Mouse (Mus musculus) lung, postnatal 25 days (tissue): ENCODE data around the gene Gm11114.

ENCODE experiments used
- DNase-seq: peaks from one replicate; pipeline ENCODE4 v3.0.0; 2022; ENCODE audit warnings: low spot score

Gm11114 gene

DNA sequence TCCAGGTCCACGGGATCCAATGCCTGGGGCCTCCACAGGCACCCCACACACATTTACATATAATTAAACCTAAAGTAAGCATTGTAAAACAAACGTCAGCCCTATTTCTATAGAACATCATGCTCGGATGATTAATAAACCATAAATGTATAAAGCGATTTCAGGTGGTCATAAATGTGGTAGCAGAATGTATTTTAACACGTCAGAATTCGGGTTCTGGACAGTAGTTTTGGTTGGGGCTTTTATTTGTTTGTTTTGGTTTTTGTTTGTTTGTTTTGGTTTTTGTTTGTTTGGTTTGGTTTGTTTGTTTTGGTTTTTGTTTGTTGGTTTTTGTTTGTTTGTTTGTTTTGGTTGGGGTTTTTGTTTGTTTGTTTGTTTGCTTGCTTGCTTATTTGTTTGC is at the start of gene Gm11114:
Gm11114 (plus strand) TSS at position 301 of the 400 bp plus-strand sequence.
- no peak for DNase-seq

DNA sequence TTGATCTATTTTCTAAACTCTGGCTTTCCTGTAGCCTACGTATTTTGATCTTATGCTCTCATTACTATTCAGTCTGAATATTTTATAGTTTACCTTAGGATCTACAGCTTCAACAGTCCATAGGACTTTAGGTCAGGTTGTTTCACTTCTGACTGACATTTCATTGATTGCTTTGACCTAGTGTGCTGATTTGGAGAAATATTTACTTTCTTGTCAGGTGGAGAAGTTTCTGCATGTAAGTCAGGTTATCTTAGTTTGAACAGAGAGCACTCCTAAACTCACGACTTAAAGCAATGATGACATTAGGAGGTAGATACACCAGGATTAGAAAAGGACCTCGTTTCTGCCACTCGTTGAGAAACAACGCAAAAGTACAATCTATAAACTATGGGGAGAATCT is 45.7 kb upstream of the Gm11114 start:
- DNase-seq = no peak

DNA sequence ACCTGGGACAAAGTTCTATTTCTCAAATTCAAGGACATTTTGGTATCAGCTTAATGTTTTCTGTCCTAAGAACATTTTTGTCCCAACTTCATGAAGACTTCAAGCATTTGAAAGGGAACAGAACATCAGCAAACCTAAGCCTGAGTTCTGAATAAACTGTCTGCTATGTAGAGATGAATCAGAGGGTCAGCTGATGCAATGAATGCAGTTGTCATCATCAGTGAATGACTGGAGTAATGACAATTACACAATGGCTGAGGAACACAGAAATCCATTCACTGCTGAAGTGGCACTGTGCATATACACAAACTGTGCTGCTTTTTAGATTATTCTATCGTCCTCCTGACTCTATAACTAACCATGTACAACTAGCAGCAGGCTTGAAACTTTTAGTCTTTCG is 38.5 kb upstream of the Gm11114 start:
- DNase-seq = no peak

DNA sequence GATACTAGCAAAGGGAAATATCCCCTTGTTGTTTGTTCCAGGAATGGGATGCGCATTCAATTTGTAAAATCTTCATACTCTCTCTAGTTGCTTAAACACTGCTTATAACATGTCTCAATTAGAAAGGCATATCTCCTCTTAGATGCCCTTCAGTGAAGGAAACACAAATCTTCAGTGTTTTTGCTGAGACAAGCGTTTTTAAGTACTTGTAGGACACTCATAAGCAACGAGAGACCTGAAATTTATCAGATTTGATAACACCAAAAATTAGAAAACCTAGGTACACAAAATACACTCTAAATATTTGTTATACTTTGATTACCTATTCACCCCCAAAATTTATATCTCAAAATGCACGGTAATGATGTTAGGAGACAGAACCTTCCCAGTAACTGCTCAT is 9.7 kb upstream of the Gm11114 start:
- DNase-seq = no peak

DNA sequence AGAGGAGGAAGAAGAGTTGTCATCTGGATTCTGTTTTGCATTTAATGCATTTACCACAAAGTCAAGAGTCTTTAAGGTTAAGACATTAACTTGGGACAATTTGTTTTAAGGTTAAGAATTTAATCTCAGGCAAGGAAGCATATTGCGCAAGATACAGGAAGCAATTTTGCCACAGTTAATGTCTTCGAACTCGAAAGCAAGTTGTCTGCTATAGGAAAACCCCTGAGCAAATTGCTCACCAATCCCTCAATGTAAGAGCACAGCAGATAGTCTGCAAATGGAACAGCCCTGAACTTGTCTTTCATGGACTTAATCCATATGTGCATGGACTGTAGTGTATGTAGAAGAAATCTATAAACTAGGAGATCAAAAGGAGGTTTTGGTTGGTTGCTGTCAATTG is 9.2 kb upstream of the Gm11114 start:
- DNase-seq = no peak

DNA sequence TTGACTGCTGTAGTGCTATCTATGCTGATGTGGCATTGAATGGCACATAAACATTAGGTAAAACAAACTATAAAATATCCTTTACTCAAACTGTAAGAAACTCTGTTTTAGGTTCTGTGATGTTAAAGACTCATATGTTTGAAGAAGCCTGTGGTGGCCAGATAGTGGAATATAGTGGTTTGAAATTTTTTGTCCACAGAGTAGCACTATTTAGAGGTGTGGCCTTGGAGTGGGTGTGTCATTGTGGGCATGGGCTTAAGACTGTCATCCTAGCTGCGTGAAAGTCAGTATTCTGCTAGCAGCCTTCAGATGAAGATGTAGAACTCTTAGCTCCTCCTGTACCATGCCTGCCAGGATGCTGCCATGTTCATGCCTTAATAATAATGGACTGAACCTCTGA is 3.5 kb downstream of the Gm11114 start:
- DNase-seq = no peak

DNA sequence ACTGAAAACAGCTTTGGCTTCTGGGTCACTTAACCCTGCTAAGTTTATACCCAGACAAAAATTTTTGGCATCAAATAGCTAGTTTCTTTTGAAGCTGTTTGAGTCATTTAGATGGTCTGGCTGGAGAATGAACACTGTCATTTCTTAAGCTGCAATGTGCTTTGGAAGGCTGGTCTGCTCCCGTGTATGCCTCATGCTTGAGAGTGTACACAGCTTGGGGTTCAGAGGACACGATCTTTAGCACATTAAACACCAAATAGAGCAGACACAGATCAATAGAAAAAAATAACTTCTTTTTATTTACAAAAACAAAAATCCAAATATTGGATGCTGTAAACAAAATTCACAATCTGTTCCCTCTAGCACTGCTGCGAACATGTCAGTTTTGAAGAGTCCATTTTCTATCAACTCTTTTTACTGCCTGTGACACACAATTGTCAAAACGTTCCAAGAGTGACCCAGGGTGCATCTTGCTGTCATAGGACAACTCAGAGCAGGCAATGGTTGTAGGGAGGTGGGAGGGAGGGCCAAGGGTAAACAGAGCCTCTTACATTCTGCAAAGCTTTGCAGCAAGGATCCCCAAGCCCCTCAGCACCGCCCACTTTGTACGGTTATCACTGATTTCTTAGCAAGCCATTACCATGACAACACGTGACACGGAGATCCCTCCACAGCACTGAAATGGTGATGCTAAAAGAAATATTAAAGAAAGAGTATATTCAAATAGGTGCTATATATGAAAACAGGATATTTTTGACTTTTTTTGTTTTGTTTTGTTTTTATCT is 7.8 kb downstream of the Gm11114 start:
- DNase-seq = no peak

DNA sequence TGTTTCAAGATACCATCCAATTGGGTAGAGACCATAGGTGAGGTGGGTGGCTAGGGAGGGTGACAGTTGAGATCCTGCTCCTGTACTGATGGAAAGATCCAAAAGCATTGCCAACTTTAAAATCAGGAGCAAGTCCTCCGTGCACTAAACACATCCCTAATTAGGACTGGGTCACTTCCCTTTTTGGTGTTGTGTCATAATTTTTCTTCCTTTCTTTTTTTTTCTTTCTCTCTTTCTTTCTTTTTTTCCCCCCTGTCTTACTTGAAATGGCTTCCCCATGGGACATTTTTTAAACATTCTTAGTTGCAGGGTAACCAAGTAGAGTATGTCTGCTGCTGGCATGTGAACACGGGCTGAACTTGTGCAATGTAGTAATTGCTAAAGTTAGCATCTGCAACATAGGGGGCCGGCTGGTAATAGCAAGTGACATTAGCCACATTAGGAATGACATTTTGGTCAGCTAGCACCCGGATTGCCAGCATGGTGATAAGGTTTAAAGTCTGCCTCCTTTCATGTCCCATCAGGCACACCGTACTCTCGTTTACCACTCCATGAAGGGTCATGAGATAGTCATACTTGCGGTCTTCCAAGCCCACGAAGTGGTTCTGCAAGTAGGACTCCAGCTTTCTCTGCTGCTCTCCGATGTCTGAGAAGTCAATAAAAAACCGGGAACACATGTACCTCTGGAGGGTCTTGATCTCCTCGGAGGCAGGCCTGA is 11.7 kb downstream of the Gm11114 start:
- no peak for DNase-seq

DNA sequence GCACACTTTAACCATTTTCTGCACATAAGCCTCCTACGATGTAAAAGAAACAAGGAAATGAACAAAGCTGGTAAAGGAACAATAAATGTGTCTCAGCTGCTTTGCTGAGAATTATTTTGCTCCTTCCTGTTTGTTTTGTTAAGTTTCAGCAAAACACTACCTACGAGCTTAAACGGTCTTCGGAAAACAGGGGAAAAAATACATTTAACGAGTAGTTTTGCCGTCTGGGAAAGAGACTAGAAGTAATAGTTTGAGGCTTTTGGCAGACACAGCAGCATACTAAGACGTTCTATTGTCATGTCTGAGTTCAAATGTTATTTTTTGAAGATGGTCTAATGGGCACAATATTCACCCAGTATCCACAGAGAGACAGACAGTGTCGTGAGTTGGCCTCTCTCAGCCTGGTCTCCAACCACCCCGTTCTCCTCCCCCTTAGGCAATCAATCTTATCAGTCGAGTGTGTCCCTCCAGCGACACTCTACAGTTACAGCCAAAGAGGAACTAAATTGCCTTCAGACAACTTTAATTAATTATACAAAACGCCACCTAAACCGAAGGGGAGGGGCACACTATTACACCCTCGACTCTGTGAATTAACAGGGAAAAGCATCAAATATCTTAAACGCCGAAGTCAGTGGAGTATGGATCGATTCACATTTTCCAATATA is 12.8 kb downstream of the Gm11114 start:
- DNase-seq = no peak

DNA sequence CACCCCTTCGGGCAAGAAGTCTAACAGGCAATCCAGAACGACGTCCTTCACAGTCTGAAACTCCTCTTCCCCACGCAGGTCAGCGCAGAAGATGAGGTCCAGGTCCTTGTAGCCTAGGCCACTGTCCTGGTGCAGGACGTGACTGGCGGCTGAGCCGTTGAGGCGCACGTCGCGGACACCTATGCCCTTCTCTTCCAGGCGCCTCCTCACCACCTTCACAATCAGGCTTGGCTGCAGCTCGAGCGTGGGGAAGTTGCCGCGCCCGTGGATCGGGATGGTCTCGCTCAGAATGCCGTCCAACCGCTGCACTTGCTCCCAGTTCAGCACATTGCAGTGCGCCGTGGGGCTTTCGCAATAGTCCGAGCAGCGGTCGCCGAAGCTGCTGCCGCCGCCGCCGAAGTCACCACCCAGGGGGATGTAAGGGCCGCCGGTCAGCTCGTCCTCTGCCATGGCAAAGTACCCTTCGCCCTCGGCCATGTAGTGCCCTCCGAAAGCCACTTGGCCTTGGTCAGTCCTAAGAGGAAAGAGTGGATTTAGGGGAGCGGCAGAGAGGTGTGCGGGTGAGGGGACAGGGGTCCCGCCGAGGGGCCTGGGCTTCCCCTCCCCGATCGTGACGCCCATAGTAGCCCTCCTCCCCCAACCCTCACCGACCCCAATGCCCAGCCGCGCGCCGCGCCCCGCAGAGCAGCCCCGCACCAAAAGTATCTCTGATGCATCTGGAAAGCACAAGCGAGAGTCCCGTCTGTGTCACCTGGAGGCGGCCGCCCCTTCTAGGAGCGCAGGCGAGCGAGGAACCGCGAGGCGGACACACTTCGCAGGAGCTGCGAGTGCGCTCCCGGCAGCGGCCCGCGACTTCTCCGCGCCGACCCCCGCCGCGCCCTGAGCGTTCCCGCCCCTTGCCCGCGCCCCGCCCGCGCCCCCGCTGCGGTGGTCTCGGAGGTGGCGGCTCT is 14.0 kb downstream of the Gm11114 start:
- peak; percentile 24 for DNase-seq

DNA sequence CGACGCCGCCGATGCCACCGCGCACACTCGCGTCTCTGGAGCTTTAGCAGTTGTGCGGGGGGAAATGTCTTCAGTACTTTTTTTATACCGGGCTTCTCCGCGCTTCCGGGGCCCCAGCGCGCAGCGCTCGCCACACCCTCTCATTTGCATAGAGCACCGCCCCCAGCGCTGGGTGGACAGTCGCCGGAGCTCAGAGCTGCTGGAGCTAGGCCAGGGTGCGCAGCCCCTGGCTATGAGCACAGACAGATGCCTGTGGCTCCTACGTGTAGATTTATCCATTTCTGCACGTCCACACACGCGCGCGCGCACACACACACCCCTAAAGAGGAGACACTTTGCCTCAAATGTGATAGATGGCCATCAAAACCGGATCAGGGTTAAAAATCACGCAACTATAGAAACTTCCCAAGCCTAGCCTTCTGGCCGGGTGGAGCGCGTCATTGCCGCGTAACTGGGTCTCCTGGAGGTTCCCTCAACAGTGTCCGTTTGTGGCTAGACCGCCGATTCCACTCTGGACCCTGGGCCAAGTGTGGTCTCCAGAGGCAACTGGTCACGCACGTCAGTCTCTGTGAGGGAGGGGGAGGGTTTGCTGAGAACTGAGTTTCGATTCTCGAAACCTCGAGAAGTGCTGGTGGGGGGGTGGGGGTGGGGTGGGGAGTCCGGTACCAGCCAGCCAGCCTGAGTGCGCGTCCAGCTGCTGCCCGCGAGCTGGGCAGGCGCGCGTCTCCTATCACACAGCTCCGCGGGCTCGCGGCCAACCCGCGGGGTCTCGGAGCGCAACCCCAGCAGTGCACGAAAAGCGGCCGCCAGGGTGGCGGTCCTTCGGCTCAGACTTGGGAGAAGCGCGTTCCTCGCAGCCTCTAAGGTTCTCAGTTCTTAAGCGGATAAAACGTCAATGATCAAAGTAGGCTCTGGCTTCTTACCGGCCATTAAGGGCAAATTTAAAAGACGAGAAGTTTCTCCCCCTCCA is 15.0 kb downstream of the Gm11114 start, which contains the start of gene Tent5a:
Tent5a (minus strand) TSS at position 107 of the 970 bp plus-strand sequence.
- peak; percentile 83 for DNase-seq

DNA sequence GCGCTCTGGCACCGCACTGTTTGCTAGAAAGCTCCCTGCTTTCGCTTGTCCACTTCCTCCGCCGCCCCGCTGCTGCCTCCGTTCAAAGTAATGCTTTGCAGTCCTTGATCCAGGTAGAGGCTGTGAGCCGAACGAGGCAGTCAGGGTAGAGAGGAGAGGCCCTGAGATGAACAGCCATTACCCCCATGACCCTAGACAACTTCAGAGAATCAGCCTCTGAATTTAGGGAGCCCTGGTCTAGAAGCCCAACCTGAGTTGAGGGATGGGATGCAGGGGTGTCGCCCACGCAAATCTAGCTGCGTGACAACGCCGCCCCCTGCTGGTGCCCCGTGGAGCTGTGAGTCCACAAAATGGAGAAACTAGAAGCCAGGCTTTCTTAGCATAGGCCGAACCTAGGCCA is 15.7 kb downstream of the Gm11114 start:
- peak; percentile 79 for DNase-seq

DNA sequence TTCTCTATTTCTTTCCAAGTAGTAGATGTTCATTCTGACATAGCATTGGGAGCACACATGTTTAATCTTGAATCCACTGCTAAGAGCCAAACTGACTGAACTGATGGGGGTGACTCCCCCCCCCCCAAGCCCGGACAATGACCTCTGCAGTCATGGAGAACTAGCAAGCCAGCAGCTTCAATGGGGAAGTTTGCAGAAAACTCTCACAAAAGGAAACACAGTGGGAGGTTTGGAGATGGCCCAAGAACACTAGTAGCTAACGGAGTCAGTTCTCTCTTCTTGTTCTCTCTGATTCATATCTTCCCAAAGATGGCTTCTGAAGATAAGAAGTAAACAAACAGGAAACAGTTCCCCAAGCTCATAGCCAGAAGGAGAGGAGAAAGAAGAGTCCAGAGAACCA is 18.9 kb downstream of the Gm11114 start:
- no peak for DNase-seq

DNA sequence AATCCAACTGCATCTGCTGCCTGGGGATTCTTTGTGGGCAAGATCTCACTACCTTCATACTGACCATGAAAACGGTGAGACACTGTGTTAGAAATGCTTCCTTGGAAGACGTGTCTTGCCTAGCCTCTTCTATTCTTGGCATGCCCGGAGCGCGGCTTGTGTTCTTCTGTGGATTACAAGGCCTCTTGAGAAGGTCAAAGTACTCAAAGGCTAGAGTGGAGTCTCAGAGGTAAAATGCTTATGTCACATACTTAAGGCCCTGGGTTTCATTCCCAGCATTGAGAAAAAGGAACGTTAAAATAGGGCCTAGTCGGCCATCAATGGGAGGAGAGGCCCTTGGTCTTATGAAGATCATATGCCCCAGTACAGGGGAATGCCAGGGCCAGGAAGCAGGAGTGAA is 23.5 kb downstream of the Gm11114 start:
- DNase-seq = peak; percentile 29

DNA sequence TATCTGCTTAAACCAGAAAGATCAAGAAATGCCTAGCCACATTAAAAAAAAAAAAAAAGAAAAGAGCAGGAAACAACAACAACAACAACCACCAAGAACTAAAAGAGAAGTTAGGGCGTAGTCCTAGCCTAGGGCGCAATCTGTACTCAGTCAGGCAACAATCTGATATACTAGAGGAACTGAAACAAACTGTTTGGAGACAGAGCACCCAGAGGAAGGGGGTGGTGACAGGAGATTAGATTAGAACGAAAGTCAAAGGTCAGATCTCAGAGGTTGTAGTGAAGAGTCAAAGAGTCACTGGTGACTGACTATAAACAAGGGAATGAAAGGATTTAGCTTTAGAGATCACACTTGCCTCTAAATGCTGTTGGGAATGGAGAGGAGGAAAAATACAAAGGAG is 27.7 kb downstream of the Gm11114 start:
- peak; percentile 34 for DNase-seq

DNA sequence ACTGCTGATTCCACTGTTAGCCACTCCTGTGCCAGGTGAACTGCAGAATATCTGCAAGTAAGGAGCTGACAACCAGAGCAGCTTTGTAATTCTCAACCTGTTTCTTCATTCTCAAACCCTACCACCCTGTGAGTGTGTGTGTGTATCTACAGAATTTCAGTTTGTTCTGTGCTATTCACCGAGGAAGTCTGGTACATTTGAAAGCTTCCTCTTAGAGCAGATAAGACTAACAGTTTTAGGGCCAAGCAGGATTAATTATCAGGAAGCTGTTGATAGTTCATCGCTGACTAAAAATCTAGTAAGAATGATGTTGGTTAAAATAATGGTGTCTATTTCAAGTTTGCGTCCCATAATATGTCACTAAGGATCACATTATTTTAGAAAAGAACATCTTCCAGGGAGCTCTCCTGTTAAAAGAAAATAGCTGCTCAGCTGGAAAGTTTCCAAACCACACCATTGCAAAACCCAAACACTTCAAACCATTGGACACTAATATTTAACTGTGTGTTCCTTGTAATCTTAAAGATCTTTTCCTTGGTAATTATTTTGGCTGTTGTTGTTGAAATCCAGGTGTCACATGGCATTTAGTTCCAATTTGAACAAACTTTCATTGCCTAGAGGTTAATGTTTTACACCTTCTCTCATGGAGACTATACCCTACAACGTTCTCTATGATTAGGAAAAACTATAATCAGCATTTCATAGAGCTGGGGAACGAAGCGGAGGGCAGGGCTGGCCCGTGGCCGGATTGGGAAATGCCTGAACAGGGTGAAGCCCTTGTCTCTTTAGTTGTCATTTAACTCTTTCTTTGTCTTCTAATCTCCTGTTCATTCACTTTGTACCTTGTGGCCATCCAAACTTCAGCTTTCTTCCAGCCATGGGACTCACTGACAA is 30.6 kb downstream of the Gm11114 start:
- peak; percentile 44 for DNase-seq

DNA sequence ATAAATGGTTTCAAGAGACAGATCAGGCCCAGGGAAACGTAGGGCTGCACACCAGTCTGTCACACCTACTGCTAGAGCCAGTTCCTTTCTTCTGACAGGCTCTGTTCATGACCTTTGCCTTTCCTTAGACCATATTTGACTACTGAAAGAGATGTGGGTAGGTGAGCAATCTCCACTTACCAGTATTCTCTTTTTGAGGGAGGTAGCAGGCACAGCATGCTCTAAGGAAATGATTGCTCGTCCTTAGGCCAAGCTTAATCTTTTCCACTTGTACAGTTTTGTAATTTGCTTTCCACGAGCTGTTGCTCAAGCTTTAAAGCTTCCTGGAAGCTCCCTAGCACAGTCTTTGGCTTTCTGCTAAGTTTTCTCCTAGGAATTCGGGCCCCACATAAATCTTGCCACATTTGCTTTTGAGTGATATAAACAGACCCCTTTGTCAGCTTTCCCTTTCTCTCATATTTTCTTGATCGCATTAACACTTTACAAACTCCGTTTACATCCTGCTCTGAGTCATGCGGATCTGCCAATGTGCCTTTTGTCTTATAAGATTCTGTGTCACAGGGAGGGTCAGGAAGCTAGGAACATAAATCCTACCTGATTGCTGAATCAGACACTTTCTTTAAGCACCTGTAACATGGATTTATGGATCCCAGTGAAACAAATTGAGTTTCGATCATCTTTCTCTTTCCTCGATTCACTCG is 35.4 kb downstream of the Gm11114 start:
- DNase-seq = no peak

DNA sequence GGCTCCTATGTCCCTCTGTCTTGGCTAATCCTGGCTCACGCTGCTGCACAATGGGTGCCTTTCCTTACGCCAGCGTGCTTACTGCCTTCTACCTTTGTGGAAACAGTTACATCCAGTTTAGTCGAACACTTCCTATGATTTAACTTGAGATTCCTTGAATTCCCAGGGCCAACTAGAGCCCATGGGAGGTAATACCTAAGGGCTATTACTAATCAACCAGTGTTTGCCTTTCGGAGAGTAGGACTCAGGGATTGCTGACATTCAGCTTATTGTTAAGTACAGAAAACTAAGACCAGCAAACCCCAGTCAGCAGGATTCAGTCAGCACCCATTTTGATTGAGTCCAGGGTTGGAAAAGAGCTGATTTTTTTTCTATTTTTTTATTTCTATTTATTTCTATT is 43.0 kb downstream of the Gm11114 start:
- no peak for DNase-seq
